Mouse (Mus musculus) heart, postnatal 36 days (tissue): ENCODE data around the gene Fzd9. TPM values are rescaled to one million over a fixed set of nuclear protein-coding genes. Genes with fewer than 3 reads are reported as not detected.

Experiments
- DNase-seq, 2 experiments: peaks; one replicate each; pipeline ENCODE4 v3.0.0; 2021 to 2022
- intact Hi-C: fragments of 180-260 bp; cut with DNase I; formaldehyde crosslinking; loops from one replicate; pipeline ENCODE4 v1.15.1; 2025
- total RNA-seq, 2 experiments: library from RNA; stranded (reverse); gene quantifications; 2 replicates each; pipeline ENCODE4 v1.2.3; 2021

Gene Fzd9
- under 1 TPM; 0.73 to 0.75 TPM for total RNA-seq

DNA sequence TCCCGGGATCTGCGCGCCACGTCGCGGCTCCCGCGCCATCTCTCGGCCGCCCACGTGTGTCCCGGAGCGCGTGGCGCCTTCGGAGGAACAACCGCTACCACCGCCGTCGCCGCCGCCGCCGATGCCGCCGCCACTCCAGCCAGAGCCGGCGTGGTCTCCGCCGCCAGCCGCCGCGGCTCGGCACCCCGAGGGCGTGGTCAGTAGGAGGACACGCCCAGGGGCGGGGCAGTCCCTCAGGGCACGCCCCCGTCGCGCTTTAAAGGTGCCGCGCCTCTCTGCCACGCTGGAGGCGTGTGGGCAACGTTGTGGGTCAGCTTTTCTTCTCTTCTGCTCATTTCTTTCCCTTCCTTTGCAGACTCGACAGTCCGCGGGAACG lies at the start of gene Fzd9:
Fzd9 (minus strand) TSS at position 152 of the 376 bp plus-strand sequence.
- intact Hi-C loops: no loop called here
- peak; percentile 86 to 87 for DNase-seq

- intact Hi-C loops: no loop called here
- no peak for DNase-seq
Observed at GRCm38 (mm10) chr5:135292001-135292400, 41.0 kb upstream of the Fzd9 start.

DNA sequence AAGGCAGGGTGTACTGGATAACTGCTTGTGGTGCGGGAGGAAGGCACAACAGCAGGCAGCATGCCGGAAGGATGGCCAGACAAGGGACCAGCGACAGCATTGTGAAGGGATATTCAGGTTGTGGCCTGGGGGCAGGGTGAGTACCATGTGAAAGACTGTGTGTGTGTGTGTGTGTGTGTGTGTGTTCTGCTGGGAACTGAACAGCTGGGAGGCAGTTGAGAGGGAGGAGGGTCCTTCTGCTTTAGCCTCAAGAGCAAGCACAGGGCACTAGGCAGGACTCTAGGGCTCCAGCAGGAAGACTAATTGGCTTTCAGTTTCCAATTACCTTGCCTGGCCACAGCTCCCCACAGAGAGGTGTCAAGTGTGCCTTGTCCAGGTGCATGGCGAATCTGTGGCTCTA lies 40.2 kb upstream of the Fzd9 start:
- no peak for DNase-seq
- intact Hi-C loops: no loop called here

- intact Hi-C loops: no loop called here
- no peak for DNase-seq
Observed at GRCm38 (mm10) chr5:135290703-135291102, 39.7 kb upstream of the Fzd9 start.

GRCm38 (mm10) chr5:135286926-135287325 lies 35.9 kb upstream of the Fzd9 start:
- DNase-seq: no peak
- intact Hi-C loops: loop anchor here (1.0 to 10.0 kb wide), 3 partner anchors 51 to 272 kb away; no protein-coding TSS in a partner anchor

GRCm38 (mm10) chr5:135286185-135286584 lies 35.2 kb upstream of the Fzd9 start:
- peak; percentile 78 to 84 for DNase-seq
- intact Hi-C loops: loop anchor here (1.0 to 10.0 kb wide), 3 partner anchors 50 to 271 kb away; no protein-coding TSS in a partner anchor

DNA sequence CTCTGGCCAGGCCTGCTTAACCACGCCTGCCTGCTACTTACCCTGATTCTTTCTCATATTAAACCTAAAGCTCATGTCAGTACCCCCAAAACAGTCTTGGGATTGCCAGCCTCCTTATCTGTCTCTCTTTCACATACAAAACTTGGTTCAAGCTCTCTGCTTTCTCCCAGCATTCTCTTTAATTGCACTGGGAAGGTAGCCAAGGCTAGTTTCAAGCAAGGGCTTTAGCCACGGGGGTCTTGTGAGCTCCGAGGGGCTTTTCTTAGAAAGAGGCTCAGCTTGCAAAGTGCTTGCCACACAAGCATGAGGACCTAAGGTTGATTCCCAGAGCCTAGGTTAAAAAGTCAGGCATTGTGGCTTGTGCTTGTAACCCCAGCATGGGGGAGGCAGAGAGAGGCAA lies 34.2 kb upstream of the Fzd9 start:
- no peak for DNase-seq
- intact Hi-C loops: loop anchor here (10.0 kb wide), 1 partner anchor 270 kb away; no protein-coding TSS in a partner anchor

DNA sequence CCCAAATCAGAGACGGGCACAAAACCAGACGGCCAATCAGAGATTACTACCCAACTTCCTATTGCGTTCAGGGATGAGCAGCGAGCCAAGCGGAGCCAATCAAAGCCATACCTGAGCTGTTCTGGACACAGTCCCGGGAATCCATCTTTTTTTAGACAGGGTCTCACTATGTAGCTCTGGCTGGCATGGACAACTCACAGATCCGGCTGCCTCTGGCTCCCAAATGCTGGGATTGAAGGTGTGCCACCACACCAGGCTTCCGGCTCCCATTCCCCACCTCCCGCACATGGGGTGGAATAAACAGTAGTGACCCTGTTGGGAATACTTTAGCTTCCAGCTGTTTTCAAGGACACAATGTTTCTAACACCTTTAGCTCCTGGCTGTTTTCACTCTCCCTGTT lies 29.2 kb upstream of the Fzd9 start:
- intact Hi-C loops: loop anchor here (10.0 kb wide), 1 partner anchor 265 kb away; no protein-coding TSS in a partner anchor
- no peak for DNase-seq

DNA sequence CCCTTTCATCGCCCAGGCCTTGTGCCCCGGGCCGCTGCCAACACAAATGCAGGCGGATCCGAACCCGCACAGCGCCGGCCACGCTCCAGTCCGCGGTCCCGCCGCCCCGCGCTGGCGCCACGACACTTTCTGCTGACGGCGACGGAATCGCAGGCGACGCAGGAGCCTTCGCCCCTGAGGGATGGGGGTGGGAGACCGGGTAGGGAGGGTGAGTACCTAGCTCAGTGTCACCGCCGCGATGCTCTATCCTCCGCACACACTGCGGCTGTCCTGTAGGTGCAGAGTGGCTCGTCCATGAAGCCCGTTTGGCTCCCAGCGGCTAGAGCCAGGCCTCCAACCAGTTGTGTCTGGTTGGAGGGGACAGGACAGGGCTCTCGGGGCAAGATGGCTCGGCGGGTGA lies 25.6 kb upstream of the Fzd9 start:
- intact Hi-C loops: no loop called here
- DNase-seq: no peak

DNA sequence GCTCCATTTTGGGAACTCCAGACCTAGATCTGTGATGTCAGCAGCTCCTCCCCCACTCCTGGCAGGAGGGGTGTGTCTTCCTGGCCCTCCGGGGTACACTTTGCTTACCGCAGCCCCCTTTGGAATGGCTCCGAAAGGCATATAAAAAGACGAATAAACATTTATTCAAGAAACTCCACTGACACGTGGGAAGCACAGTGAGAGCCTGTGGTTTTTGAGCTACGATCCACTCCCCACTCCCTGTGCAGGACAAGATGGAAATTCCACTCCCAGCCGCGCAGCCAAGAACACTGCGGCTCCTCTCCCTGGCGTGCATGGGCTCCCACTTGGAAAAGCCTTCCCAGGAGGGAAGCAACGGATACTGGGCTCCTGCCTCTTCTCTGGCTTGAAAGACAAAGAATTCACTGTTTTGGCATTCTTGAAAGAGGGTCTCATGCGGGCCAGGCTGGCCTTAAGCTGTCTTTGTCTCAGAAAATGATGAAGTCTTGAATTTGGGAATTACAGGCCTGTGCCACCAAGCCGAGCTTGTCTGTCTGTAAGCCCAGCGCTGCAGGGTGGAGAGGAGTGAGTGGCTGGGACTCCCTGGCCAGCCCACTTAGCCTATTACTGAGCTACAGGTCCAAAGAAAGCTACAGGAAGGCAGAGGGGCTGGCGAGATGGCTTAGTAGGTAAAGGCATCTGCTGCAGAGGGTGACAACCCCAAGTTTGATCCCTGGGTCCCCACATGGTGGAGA lies 23.8 kb upstream of the Fzd9 start:
- no peak for DNase-seq
- intact Hi-C loops: no loop called here

- intact Hi-C loops: no loop called here
- DNase-seq: peak in 1 of 2 experiments; percentile 37
Observed at GRCm38 (mm10) chr5:135271563-135272165, 20.6 kb upstream of the Fzd9 start.

DNA sequence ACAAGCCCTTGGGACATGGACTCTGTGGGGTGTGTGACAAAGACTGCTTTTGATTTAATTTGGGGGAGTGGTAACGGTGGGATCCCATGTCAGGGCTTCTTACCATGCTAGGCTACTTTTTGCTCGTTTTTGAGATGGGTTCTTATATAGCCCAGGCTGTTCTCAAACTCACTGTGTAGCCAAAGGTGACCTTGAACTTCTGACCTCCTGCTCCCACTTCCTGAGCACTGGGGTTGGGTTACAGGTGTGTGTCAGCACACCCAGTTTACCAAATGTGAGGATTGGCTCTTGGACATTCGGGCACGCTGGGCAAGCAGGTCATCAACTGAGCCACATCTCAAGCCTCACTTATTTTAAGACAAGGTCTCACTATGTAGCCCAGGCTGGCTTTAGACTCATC lies 19.3 kb upstream of the Fzd9 start:
- intact Hi-C loops: no loop called here
- DNase-seq: no peak

DNA sequence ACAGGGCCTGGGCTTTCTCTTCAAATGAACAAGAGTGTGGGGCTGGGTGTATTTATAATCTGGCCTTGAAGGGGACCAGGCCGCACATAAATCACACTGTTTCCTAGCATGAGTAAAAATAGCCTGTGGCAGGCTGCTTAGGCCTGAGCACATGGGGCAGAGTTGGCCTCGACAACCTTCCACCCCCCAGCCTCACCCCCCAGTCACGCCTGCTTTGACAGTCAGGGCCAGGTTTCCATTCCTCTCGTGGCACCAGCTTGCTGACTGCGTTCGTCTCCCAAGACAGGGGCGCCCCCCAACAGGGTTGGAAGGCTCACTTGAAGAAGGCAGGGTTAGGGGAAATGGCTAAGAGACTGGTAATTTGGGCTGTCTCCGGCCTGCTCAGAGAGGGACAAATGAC lies 18.4 kb upstream of the Fzd9 start:
- intact Hi-C loops: no loop called here
- DNase-seq: no peak

- intact Hi-C loops: no loop called here
- DNase-seq: no peak
Observed at GRCm38 (mm10) chr5:135264548-135264947, 13.5 kb upstream of the Fzd9 start.

DNA sequence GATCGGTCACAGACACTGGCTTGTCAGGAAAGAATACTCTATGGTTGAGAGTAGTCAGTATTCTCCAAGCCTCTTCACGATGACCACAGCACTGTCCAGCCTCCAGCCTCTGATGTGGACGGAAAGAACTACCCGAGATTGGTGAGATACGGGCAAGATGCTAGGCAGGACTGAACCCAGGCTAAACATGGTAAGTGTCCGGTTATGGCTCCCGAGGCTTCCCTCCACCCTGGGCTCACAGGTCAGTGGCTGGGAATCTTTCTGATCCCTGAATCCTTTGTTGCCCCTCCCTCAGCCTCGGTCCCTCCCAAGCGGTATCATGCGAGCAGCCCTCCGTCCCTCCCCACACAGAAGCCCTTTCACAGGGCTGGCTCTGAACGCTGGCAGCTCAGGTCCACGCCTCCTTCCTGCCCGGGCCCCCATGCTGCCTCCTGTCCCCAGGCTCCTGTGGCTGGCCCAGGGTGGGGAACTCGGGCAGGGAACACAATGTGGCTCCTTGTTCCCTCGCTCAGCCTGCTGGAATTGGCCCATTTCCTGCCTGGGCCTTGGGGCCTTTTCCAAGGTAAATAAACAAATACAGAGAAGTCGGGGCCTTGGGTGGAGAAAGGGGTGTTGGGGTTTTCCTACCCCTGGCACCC lies 13.0 kb upstream of the Fzd9 start:
- intact Hi-C loops: no loop called here
- peak; percentile 48 to 51 for DNase-seq

GRCm38 (mm10) chr5:135258280-135259150 lies 7.5 kb upstream of the Fzd9 start:
- intact Hi-C loops: no loop called here
- no peak for DNase-seq

DNA sequence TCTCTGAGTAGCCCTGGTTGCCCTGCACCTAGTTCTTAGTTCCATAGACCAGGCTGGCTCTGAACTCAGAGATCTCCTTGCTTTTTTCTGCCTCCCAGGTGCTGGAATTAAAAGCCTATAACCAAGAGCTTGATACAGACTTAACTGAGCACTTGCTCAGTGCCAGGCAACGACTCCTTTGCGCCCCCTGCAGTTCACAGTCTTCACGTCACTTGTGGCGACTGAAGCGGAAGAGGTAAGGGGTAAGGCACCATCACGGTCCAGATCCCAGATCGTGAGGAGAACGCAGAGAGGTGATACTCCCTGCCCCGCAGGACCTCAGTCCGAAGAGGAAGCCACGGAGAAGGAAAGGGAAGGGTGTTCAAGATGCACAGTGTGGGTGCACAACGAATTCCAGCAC lies 6.5 kb upstream of the Fzd9 start:
- intact Hi-C loops: no loop called here
- no peak for DNase-seq

DNA sequence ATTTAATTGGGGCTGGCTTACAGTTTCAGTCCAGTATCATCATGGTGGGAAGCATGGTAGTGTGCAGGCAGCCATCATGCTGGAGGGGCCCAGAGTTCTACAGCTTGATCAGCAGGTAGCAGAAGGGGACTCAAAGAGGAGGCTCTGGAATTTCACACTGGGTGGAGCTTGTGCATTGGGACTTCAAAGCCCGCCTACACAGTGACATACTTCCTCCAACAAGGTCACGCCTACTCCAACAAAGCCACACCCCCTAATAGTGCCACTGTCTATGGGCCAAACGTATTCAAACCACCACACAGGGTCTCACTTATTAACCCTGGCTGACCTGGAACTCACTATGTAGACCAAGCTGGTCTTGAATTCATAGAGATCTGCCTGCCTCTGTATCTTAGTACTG lies 5.1 kb upstream of the Fzd9 start:
- no peak for DNase-seq
- intact Hi-C loops: no loop called here

DNA sequence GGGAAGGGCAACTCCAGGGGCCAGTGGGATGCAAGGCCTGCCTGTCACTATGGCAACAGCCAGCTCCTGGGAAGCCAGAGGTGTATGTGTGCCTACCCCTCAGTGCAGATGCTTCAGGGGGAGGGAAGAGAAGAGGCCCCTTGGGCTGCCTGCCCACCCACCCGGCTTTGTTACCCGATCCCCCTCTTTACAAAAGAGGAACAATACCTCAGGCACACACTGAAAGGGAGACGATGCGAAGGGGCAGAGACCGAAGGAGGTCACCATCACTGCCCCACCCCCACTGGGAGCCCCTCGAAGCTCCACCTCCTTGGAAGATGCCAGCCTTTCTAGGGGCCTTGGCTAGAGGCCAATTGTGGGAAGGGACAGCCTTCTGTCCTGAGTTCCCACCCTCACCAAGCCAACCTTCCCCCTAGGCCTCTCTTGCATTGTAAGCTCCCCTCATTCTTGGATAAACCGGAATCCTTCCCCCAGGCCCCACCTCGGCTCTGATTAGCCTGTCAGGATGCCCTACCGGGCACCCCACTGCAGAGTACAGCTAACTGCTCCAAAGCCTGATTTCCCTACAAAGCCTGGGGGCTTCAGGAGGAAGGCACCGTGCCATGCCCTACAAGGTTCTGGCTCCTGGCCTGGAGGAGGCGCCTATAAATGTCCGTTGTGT lies 2.8 kb upstream of the Fzd9 start:
- no peak for DNase-seq
- intact Hi-C loops: no loop called here
